Mouse (Mus musculus): ENCODE measurements around the gene Ptprn2. TPM values are rescaled to one million over a fixed set of nuclear protein-coding genes. Genes with fewer than 3 reads are reported as not detected.

Gene Ptprn2
- total and polyA plus RNA-seq, 3 experiments, result 0.22 TPM; not detected in 2

GRCm38 (mm10) chr12:117254356-117254755, 768.8 kb downstream of the Ptprn2 start:
- no peaks in the 10 kb centered on the region for H3K36me3 ChIP-seq (replicated peaks)
- H3K9me3 ChIP-seq (replicated peaks), result peaks cover 77% of the 10 kb centered on the region
- no peaks in the 10 kb centered on the region for H3K4me1 ChIP-seq (ENCODE audit: insufficient read depth, low read depth, low read length)
- H3K4me3 ChIP-seq (ENCODE audit: low read depth, low read length), result no peak overlapping the region
- DNase-seq (ENCODE audit: low spot score) (no peak), ATAC-seq (ENCODE audit: extremely low read depth, insufficient number of reproducible peaks, low FRiP score, poor library complexity, severe bottlenecking) (no peak)
- TF ChIP-seq POLR2AphosphoS5 (IDR thresholded peaks at IDR 0.05; ENCODE audit: insufficient replicate concordance, low read depth, low read length) (no peak), CTCF (IDR thresholded peaks at IDR 0.05; ENCODE audit: low read depth, low read length) (no peak), GATA2 (IDR thresholded peaks at IDR 0.05; ENCODE audit: borderline replicate concordance, low read depth, low read length) (no peak), GATA1 (IDR thresholded peaks at IDR 0.05; ENCODE audit: borderline replicate concordance, low read length) (no peak), TAL1 (conservative IDR thresholded peaks at IDR 0.05; ENCODE audit: low read depth, low read length) (no peak)
- no peaks in the 10 kb centered on the region for H3K27me3 ChIP-seq (ENCODE audit: insufficient read depth, low read length)

GRCm38 (mm10) chr12:117255325-117255724, 769.8 kb downstream of the Ptprn2 start:
- no peaks in the 10 kb centered on the region for H3K27me3 ChIP-seq (ENCODE audit: insufficient read depth, low read length)
- H3K4me3 ChIP-seq (ENCODE audit: low read depth, low read length), result no peak overlapping the region
- DNase-seq (ENCODE audit: low spot score) (no peak), ATAC-seq (ENCODE audit: extremely low read depth, insufficient number of reproducible peaks, low FRiP score, poor library complexity, severe bottlenecking) (no peak)
- TF ChIP-seq CTCF (IDR thresholded peaks at IDR 0.05; ENCODE audit: low read depth, low read length) (no peak), GATA1 (IDR thresholded peaks at IDR 0.05; ENCODE audit: borderline replicate concordance, low read length) (no peak), TAL1 (conservative IDR thresholded peaks at IDR 0.05; ENCODE audit: low read depth, low read length) (no peak), GATA2 (IDR thresholded peaks at IDR 0.05; ENCODE audit: borderline replicate concordance, low read depth, low read length) (no peak), POLR2AphosphoS5 (IDR thresholded peaks at IDR 0.05; ENCODE audit: insufficient replicate concordance, low read depth, low read length) (no peak)
- no peaks in the 10 kb centered on the region for H3K4me1 ChIP-seq (ENCODE audit: insufficient read depth, low read depth, low read length)
- no peaks in the 10 kb centered on the region for H3K36me3 ChIP-seq (replicated peaks)
- peaks cover 77% of the 10 kb centered on the region for H3K9me3 ChIP-seq (replicated peaks)

- no peaks in the 10 kb centered on the region for H3K27me3 ChIP-seq (ENCODE audit: insufficient read depth, low read length)
- DNase-seq (ENCODE audit: low spot score) (no peak), ATAC-seq (ENCODE audit: extremely low read depth, insufficient number of reproducible peaks, low FRiP score, poor library complexity, severe bottlenecking) (no peak)
- H3K36me3 ChIP-seq (replicated peaks), result no peaks in the 10 kb centered on the region
- no peak for TF ChIP-seq TAL1 (conservative IDR thresholded peaks at IDR 0.05; ENCODE audit: low read depth, low read length)
- H3K9me3 ChIP-seq (replicated peaks), result peaks cover 74% of the 10 kb centered on the region
- no peak overlapping the region for H3K4me3 ChIP-seq (ENCODE audit: low read depth, low read length)
- H3K4me1 ChIP-seq (ENCODE audit: insufficient read depth, low read depth, low read length), result no peaks in the 10 kb centered on the region
Observed at GRCm38 (mm10) chr12:117255776-117256342, 770.3 kb downstream of the Ptprn2 start.

GRCm38 (mm10) chr12:117256849-117257204, 771.3 kb downstream of the Ptprn2 start:
- H3K27me3 ChIP-seq (ENCODE audit: insufficient read depth, low read length), result no peaks in the 10 kb centered on the region
- ATAC-seq (ENCODE audit: extremely low read depth, insufficient number of reproducible peaks, low FRiP score, poor library complexity, severe bottlenecking) (no peak), DNase-seq (ENCODE audit: low spot score) (no peak)
- TF ChIP-seq CTCF (IDR thresholded peaks at IDR 0.05; ENCODE audit: low read depth, low read length), result no peak
- TF ChIP-seq POLR2AphosphoS5 (IDR thresholded peaks at IDR 0.05; ENCODE audit: insufficient replicate concordance, low read depth, low read length), result no peak
- TF ChIP-seq GATA1 (IDR thresholded peaks at IDR 0.05; ENCODE audit: borderline replicate concordance, low read length), result no peak
- H3K36me3 ChIP-seq (replicated peaks), result no peaks in the 10 kb centered on the region
- no peak overlapping the region for H3K4me3 ChIP-seq (ENCODE audit: low read depth, low read length)
- no peaks in the 10 kb centered on the region for H3K4me1 ChIP-seq (ENCODE audit: insufficient read depth, low read depth, low read length)
- H3K9me3 ChIP-seq (replicated peaks), result peaks cover 76% of the 10 kb centered on the region

- TF ChIP-seq POLR2AphosphoS5 (IDR thresholded peaks at IDR 0.05; ENCODE audit: insufficient replicate concordance, low read depth, low read length) (no peak), TAL1 (conservative IDR thresholded peaks at IDR 0.05; ENCODE audit: low read depth, low read length) (no peak), GATA1 (IDR thresholded peaks at IDR 0.05; ENCODE audit: borderline replicate concordance, low read length) (no peak), CTCF (IDR thresholded peaks at IDR 0.05; ENCODE audit: low read depth, low read length) (no peak), GATA2 (IDR thresholded peaks at IDR 0.05; ENCODE audit: borderline replicate concordance, low read depth, low read length) (no peak)
- Histone ChIP-seq H3K4me1 (ENCODE audit: insufficient read depth, low read depth, low read length) (no peaks in the 10 kb centered on the region), H3K27me3 (ENCODE audit: insufficient read depth, low read length) (no peaks in the 10 kb centered on the region), H3K4me3 (ENCODE audit: low read depth, low read length) (no peak overlapping the region), H3K9me3 (replicated peaks) (peaks cover 79% of the 10 kb centered on the region), H3K36me3 (replicated peaks) (no peaks in the 10 kb centered on the region)
- ATAC-seq (ENCODE audit: extremely low read depth, insufficient number of reproducible peaks, low FRiP score, poor library complexity, severe bottlenecking) (no peak), DNase-seq (ENCODE audit: low spot score) (no peak)
Observed at GRCm38 (mm10) chr12:117257205-117257920, 771.8 kb downstream of the Ptprn2 start.

- TF ChIP-seq TAL1 (conservative IDR thresholded peaks at IDR 0.05; ENCODE audit: low read depth, low read length), result no peak
- no peak for TF ChIP-seq GATA2 (IDR thresholded peaks at IDR 0.05; ENCODE audit: borderline replicate concordance, low read depth, low read length)
- no peak for TF ChIP-seq CTCF (IDR thresholded peaks at IDR 0.05; ENCODE audit: low read depth, low read length)
- TF ChIP-seq GATA1 (IDR thresholded peaks at IDR 0.05; ENCODE audit: borderline replicate concordance, low read length), result no peak
- TF ChIP-seq POLR2AphosphoS5 (IDR thresholded peaks at IDR 0.05; ENCODE audit: insufficient replicate concordance, low read depth, low read length), result no peak
- no peak for DNase-seq (ENCODE audit: low spot score)
- Histone ChIP-seq H3K4me3 (ENCODE audit: low read depth, low read length) (no peak overlapping the region), H3K36me3 (replicated peaks) (no peaks in the 10 kb centered on the region), H3K9me3 (replicated peaks) (peaks cover 86% of the 10 kb centered on the region), H3K27me3 (ENCODE audit: insufficient read depth, low read length) (no peaks in the 10 kb centered on the region), H3K4me1 (ENCODE audit: insufficient read depth, low read depth, low read length) (no peaks in the 10 kb centered on the region)
- no peak for ATAC-seq (ENCODE audit: extremely low read depth, insufficient number of reproducible peaks, low FRiP score, poor library complexity, severe bottlenecking)
Observed at GRCm38 (mm10) chr12:117257921-117258497, 772.5 kb downstream of the Ptprn2 start.
